Mouse (Mus musculus): ENCODE results near the gene Mtor.

GRCm38 (mm10) chr4:148580765-148581164 is 132.4 kb downstream of the Mtor start:
- TF ChIP-seq CTCF (IDR thresholded peaks at IDR 0.05; ENCODE audit: extremely low read depth, insufficient read depth, insufficient read length, insufficient replicate concordance) (no peak), POLR2A (IDR thresholded peaks at IDR 0.05; ENCODE audit: low read depth, low read length) (no peak)

All from spleen, adult 2 months (tissue).